Mouse (Mus musculus) brain, adult 2 months (tissue): ENCODE data around the gene Wdr82.
"Not testable (repeated sequence)": the region's sequence is repeated elsewhere in the genome, so short reads cannot be mapped to it uniquely, and the experiment has no call there.

ENCODE experiments used
- DNase-seq: peaks from one replicate; pipeline ENCODE4 v3.0.0; 2011; ENCODE audit warnings: low read depth, low spot score

Gene Wdr82

DNA sequence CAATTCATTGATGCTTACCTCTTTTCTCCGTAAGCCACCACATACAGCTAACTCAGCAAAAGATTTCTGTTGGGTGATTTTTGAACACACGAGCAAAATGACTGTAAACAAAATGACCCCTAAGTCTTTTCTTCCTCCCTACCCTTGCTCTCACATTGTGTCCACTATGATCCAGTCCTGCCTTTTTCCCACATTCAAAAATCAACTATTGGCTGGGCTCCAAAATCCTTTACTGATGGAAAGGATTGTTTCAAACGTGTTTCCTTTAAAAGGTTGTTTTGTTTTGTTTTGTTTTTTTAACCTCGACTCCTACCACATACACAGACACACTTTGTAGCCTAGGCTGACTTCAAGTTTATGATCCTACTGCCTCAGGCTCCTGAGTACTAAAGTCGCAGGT is 10.3 kb upstream of the Wdr82 start:
- DNase-seq = no peak

DNA sequence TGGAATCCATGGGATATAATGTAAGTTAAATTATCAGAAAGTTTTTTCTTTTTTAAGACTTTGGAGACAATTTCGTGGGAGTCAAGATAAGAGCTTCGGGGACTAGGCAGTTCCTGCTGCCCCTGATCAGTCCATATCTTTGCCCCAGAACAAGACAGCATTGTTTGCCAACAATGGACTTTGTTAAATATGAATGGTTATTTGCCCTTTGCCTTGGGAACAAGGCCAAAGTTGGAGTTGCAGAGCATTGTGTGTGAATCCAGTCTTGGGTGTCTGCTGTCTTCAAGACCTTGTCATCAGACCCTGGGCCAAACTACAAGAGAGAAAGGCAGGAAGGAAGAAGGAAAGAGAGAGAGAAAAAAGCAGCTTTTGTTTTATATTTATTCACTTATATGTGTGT is 4.0 kb upstream of the Wdr82 start:
- peak; percentile 66 for DNase-seq

DNA sequence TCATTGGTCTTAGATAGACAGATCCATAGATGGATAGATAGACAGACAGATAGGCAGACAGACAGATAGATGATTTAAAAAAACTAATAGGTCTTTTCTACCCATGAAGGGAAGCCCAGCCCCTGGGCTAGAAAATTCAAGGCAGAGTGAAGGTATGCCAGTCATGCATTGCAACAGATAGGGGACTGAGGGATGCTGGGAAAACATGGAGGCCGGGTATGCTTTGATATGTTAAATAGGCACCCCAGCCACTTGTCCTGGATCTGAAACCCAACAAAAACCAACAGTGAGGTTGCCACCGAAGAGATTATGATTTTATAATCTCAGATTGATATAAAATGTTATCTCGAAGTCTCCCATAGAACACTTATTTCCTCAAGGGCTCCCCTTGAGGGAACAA is 3.5 kb upstream of the Wdr82 start:
- DNase-seq = no peak

DNA sequence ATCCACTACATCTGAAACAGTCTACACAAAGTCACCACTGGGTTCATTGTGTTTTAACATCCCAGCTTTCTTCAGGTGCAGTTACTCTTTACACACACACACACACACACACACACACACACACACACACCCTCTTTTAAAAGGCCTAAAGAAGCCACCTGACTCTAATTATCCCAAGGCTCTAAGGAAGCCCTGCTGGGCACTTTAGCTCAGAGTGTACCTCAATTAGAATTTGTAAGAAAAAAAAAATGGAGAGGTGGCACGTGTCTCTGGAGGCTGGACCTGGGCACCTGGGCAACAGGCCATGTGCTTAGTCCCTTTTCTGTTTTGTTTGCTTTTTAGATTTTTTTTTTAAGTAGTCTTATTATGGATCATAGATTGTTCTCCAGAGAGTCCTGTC is 3.0 kb upstream of the Wdr82 start:
- no peak for DNase-seq

DNA sequence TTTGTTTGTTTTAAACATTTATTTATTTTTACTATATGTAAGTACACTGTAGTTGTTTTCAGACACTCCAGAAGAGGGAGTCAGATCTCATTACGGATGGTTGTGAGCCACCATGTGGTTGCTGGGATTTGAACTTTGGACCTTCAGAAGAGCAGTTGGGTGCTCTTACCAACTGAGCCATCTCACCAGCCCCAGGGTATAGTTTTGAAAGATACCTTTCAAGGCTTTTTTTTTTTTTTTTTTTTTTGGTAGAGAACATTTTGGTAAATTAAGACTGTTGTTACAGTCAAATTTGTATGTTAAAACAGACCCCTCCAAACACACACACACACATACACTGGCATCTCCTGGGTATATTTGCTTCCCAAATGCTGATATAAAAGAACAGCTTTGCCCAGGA is 1.7 kb upstream of the Wdr82 start:
- not testable (repeated sequence) for DNase-seq

DNA sequence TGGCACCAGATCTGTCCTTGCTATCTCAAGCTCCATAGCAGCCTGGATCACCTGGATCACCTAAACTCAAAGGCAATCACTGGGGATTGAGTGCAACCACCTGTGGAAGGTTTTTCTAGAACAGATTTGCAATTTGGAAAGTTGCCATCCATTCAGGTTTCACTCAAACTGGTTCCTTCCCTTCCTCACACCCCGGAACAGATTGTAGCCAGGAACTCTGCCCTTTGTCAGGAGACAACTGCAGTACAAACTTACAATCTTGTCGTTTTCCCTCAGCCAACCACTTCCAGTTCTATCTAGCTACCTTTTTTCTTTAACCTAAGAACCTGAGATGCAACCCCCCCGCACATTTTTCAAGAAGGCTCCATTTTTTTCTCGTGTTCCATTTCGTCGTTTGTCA is 811 bp upstream of the Wdr82 start:
- DNase-seq = peak; percentile 58

DNA sequence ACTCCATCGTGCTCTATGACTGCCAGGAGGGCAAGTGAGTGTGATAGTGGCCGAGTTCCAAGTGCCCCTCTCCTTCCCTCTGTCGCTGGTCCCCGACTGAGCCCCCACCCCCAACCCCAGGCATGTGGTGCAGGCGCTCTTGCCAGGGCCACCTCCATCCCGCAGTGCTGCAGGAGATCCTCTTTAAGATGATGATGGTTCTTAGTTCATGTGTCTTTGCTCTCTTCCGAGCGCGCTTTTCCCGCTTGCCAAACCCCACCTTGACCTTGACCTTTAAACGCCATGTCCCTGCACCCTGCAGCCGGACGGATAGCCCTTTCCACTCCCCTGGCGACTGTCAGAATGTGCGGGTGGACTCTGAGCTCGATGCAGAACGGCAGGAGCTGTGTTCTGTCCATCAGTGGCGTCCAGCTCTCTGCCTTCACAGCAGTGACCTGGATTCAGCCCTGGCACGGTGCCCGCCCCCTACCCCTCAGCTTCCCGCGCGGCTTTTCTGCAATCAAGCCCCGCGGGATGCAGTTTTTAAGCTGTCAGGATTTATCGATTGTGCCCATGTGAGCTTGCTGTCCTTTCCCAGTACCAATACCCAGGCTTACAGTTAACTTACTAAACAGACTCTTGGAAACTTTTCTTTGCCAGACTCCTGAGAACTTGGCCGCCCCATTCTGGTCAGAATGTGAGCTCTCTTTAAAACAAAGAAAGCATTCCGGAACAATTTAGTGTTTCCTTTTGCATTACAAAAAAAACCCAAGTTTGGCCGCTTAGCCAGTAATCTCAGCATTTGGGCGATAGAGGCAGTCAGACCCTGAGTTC is 824 bp downstream of the Wdr82 start:
- DNase-seq = peak; percentile 80

DNA sequence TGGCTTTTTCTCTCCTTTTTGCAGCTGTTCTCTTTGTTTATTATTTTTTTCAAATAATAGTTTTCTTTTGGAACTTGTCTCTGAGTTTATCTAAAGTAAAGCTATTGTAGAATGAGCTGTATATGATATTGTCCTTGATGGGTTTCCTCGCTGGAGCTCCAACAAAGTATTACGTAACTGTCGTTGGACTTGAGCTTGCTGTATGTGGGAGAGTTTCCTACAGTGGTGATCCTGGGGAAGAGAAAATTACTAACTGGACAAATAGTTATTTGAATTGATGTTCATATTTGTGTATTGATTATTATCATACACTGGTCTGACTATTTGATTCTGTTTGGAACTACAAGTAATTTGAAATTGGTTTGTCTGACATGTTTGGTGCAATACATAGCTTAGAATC is 1.8 kb downstream of the Wdr82 start:
- DNase-seq = peak; percentile 52

DNA sequence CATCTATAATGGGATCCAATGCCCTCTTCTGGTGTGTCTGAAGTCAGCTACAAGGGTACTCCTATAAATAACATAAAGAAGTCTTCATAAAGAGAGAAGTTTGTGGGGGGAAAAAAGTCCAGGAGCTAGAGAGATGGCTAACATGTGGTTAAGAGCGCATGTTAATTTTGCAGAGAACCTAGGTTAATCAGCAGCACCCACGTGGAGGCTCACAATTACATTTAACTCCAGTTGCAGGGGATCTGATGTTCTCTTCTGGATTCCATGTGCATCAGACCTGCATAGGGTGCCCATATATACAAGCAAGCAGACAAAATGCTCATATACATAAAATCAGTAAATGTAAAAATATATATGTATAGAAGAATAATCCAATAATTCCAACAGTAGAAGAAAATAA is 2.6 kb downstream of the Wdr82 start:
- DNase-seq = no peak

DNA sequence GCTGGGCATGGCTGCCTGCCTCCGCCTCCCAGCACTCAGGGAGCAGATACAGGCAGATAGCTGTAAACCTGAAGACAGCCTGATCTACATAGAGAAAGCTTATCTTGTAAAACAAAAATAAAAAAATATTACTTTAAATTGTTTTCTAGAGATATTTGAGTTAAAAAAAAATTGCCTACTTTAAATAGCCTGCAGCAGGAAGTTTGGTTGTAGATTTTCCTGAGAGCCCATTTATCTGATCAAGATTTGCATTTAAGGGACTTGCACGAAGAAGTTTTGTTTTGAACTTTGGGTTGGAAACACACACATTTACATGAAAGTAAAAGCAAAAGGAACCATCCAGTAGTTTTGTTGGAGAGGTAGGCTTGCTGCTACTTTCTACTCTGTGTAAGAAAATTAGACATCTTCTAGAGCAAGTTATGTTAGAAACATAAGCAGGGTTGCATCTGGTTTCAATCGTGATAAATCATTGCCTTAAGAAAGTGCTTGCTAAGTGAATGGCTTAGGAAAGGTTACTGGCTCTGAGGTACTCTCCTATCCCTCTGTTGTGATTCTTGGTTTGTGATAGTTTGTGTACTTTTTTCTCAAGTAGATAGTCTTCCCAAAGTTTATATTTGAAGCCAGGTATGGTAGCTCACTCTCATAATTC is 4.9 kb downstream of the Wdr82 start:
- no peak for DNase-seq

DNA sequence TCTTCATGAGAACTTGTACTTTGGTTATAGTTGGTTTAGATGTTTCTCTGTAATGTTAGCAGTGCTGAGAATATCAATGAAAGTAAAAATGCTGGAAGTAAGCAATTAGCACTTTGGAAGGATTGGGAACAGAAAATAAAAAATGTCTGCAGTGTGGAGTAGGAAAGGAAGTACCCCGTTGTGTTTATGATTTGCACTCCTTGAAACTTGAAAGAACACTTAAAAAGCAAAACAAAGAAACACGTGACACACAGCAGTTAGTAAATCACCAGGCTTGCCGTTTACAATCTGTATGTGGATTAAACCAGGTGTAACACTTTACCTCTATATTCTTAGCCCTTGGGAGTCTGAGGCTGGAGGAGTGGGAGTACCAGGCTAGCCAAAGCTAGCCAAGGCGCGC is 6.0 kb downstream of the Wdr82 start:
- DNase-seq = no peak

DNA sequence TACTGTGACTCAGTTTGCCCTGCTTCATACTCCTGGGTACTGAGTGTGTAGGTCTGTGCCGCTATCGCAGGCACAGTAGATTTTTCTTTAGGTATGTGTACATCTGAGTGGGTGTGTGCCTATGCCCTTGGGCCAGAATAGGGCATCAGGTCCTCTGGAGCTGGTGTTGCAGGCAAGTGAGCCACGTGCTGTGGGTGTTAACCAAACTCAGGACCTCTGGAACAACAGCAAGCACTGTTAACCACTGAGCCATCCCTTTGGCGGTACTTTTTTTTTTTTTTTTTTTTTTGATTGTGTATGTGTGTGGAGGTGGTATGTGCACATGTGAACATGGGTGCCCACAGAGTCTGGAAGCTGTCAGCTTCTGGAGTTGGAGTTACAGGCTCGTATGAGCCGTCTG is 7.1 kb downstream of the Wdr82 start:
- no peak for DNase-seq

DNA sequence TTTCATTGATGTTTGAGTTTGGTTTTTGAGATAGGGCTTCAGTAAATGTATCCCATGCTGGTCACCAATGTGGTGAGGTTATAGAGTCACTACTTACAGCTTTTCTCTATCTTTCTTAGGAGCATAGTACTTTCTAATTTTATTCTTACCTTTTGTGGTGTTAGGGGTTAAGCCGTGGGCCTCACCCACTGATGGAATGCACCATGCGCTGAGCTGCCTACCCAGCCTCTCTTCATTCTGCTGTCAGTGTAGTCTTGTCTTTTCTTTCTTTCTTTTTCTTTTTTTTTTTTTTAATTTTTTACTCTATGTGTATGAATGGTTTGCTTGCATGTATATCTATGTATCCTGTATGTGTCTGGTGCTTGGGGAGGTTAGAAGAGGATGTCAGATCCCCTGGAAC is 8.7 kb downstream of the Wdr82 start:
- no peak for DNase-seq

DNA sequence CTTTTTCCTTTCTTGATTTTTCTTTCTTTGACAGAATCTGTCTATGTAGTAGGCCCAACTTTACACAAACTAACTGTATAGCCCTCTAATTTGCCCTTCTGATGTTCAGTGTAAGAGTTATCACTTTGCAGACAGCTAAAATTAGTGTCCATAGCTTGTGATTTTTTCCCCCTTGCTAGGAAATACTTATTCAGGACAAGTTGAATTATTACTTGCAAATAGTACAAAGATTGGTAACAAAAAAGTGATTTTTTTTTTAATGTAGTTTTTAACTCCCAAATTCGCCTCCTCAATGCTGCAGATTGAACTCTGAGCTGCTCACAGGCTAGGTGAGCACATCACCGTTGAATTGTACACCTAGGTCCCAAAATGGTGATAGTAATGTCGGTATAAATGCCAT is 9.2 kb downstream of the Wdr82 start:
- no peak for DNase-seq

DNA sequence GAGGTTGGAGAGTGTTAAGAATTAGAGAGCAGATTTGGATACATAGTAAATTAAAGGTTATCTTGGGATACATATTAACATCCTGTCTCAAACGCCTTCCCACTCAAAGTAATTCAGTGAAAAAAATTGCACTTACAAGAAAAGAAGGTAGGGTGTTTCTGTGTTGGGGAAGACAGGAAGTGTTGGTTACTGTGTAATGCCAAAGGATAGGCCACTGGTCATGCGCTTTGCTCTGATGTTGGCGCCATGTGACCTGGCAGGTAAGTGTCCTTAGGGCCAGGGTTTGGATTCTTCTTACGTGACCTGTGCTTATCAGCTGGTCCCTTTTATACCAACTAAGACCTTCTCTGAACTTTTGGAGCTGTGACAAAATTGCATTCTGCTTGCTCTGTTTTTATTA is 11.4 kb downstream of the Wdr82 start:
- DNase-seq = no peak

DNA sequence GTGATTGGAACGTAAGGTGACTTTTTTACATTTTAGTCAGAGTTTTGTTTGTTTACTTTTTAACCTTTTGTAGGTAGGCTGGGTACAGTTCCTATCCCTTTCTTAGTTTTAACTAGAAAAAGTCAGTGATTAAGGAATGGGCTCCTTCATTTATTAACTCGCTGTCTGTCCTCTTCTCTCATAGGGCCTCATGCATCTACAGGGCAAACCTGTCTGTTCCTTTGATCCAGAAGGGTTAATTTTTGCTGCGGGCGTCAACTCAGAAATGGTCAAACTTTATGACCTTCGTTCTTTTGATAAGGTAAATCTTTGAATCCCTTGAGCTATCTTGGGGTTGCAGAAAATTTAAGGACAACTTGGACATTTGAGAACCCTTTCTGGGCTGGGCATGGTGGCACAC is 13.3 kb downstream of the Wdr82 start:
- no peak for DNase-seq

DNA sequence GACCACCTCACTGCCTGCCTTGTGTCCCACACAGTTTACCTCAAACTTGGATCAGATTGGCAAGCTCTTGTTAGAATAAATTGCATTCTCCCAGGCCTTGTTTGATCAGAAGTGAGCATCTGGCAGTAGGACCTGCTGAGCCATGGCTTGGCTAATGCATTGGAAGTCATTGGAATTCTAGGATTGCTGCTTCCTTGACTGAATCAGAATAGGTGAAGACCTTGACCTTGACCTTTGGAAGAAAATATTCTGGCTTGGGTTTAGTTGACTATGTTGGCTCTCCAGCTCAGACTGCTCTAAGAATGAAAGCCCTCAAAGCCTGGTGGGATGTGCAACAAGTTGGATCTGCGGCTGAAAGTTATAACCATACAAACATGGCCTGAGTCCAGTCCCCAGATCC is 20.6 kb downstream of the Wdr82 start:
- no peak for DNase-seq

DNA sequence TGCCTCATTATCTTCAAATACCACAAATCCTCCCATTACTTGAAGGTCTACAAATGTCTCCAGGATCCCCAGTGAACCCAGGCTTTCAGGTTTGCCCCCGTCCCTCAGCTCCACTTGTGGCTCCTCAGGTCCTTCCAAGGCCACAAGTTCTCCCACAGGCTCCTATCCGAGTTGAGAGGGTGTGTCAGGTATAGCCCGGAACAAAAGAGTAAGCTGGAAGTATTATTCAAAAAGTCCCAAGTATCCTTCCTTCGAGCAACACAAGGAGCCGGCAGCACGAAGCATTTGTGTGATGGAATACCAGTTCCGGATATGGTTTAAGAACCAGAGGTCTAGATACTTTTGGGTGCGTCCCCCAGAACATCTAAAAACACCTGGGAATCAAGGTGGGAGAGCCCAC is 21.3 kb downstream of the Wdr82 start:
- DNase-seq = no peak

DNA sequence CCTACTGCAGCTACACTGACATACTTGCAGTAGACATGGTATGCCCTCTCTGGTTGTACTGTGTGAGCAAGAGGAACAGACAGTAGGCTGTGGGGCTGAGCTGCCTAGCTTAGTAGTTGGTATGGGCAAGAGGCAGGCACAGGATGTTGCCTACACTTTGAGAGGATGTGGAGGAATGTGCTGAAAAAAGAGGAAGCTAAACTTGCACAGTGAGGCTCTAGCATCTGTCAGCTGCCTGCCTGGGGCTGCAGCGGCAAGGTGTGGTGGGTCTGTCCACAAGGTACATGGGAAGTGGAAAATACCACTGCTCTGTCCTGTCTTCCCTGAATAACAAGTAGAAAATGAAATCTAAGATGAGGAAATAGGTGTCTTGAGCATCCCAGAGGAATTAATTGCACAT is 22.3 kb downstream of the Wdr82 start:
- DNase-seq = peak; percentile 74

DNA sequence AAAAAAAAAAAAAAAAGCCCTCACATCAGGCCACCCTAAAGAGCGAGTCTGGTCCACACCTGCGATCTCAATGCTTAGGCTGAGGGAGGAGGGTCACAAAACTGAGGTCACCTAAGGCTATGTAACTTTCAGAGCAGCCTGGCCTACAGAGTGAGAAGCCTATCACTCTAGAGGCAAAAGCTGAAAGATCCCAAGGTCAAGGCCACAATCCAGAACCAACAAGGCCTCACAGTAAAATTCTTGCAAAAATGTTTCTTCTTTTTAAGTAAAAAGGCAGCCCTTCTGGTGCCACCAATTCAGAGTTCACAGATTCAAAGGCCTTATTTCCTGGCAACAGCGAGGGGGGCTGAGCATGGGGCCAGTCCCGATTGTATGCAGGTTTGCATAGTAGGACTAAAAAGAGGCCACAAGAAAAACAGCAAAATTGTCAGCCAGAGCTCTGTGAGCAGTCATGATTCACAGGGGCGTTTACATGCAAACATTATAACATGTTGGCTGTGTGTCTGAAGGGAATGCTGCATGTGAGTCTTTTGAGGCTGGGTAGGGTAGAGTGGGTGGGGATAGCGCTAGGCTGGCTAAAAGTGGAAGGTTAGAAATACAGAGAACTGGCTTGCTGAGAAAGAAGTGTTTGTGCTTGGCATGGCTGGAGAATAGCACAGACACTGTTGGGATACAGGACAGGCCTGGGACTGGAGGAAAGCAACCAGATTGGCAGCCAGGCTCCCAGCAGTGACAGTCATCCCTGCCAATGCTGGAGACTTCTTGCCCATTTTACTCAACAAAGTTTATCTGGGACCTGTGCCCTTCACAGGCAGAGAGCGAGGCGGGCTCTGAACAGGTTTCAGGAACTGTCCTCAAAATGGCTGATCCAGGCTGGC is 23.4 kb downstream of the Wdr82 start:
- peak; percentile 74 for DNase-seq

DNA sequence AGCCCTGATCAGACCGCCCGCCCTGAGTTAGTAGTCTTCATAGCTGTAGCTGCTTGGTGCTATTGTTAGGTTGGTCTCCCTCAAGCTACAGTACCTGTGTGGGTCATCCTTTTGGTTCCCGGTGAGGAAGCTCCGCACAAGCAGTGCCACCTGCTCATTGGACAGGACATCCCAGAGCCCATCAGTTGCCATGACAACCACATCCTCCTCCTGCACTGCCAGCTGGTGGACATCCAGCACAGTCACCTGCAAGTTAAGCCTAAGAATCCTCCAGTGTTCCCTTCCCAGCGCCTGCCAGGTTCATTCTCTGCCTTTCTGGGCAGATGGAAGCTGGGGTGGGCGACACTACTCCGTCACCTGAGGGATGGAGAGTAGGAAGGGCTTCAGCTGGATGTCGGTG is 25.0 kb downstream of the Wdr82 start:
- DNase-seq = peak; percentile 95

DNA sequence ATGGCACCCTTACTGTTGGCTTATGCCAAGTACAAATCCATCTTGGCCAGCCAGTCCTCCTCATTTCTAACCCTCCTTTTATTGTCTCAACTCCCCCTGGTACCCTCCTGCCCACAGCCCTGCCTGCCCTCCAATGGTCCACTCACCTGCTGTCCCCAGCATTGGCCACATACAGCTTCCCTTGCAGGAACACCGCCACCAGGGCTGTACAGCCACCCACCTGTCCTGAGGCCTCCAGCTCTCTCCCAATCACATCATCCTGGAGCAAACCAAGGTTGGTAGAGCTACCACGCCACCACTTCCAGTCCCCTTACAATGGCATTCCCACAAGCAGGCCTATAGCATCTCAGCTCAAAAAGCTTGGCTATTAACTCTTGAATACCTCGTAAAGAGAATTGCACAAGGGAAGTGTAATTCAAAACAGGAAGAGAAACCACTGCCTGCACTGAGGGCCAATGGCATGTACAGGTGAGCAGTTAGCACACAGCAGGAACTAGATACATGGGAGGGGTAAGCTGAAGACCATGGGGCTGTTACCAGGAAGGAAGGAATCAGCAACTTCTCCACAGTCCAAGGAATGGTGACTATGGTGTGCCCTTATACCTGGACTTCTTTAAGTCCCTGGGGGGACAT is 26.5 kb downstream of the Wdr82 start:
- no peak for DNase-seq
